Mouse (Mus musculus) kidney, adult 2 months (tissue): ENCODE measurements at regions not wholly inside any gene's neighbourhood (a gene's known extent, or its start where the extent isn't known, plus 50 kb on each side); places are given as distances from the start of the nearest gene placed in this dataset.

Experiments
- CTCF ChIP-seq: fragments of 200-500 bp; conservative IDR thresholded peaks from 2 replicates; pipeline ENCODE4 v1.5.1; 2011; ENCODE audit warnings: low read depth, mild to moderate bottlenecking, control low read depth, low read length, moderate library complexity, mixed read lengths; ENCODE audit not compliant: insufficient read depth, insufficient read length
- POLR2A ChIP-seq: fragments of 200-500 bp; IDR thresholded peaks from one replicate; pipeline ENCODE4 v1.6.1; 2011; ENCODE audit warnings: low read depth, low read length, control low read depth

DNA sequence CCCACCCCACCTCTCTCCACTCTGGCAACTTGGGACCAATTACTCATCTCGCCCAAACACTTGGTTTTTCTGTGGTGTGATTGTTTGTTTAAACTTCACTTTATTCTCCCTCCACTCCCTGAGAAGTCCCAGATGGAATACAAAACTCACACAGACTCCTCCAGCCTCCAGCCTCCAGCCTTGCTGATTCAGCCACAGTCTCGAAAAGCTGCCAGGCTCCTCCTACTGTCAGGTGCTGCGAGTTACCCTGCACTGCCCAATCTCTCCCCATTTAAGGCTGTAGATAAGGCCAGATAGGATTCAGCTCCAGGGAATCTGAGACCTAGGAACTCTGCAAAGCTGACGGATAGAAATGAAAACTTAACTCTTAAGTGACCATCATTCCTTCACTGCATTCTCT, 340.7 kb downstream of the Cmpk2 start:
- TF ChIP-seq POLR2A: no peak
- TF ChIP-seq CTCF: no peak
